8 mouse cellular contexts compared by ENCODE assay signal in genomic region chr15:77801188-77801587, GRCm38 (mm10). TPM values are rescaled to one million over a fixed set of nuclear protein-coding genes. Genes with fewer than 3 reads are reported as not detected.
DNase-seq lines count a peak whose midpoint lies in the region; ATAC-seq and TF ChIP-seq lines count a peak whose summit lies in the region.

No protein-coding gene starts in this region.

- 85% methylated on average over 4 of the region's 4 CpGs for WGBS in midbrain, embryonic 10.5 days
- 76% methylated on average over 4 of the region's 4 CpGs for WGBS in midbrain, embryonic 16.5 days

- no peaks in the 10 kb centered on the region for H3K27me3 ChIP-seq in midbrain, embryonic 10.5 days (ENCODE audit: low read depth, poor library complexity, severe bottlenecking)
- H3K27me3 ChIP-seq in midbrain, embryonic 16.5 days (ENCODE audit: control insufficient read depth, insufficient read depth, low read depth, low read length), result no peaks in the 10 kb centered on the region
- no peaks in the 10 kb centered on the region for H3K27me3 ChIP-seq in myocyte (ENCODE audit: control insufficient read depth, insufficient read depth, insufficient read length)

- no peak overlapping the region; the same call in 1 of the 2 replicates for H3K4me3 ChIP-seq in gastrocnemius, adult 2 months
- no peak overlapping the region for H3K4me3 ChIP-seq in midbrain, embryonic 10.5 days
- H3K4me3 ChIP-seq in midbrain, embryonic 16.5 days (ENCODE audit: low read depth, low read length), result no peak overlapping the region
- no peak overlapping the region for H3K4me3 ChIP-seq in embryonic fibroblast, embryonic 13.5 days (ENCODE audit: insufficient read depth, low read length)
- no peak overlapping the region for H3K4me3 ChIP-seq in myocyte

- no peak for DNase-seq in gastrocnemius, adult 2 months
- DNase-seq in gastrocnemius, postnatal 36 days, result no peak
- no peak for DNase-seq in midbrain, embryonic 10.5 days (ENCODE audit: low spot score)
- no peak for DNase-seq in c-Kit-positive CD71-positive TER-119-positive erythroid progenitor cells, embryonic 14.5 days (ENCODE audit: low spot score)
- DNase-seq in left cerebral cortex, adult 9 months (ENCODE audit: low spot score in 2 of 2), result no peak

- no peak for TF ChIP-seq POLR2A in embryonic fibroblast, embryonic 13.5 days (IDR thresholded peaks at IDR 0.05; ENCODE audit: low read depth, low read length)
- peak; percentile 23 for TF ChIP-seq POLR2A in myocyte (IDR thresholded peaks at IDR 0.05; ENCODE audit: insufficient read length, low read depth)

- TF ChIP-seq CTCF in gastrocnemius, adult 2 months (IDR thresholded peaks at IDR 0.05), result no peak
- no peak for TF ChIP-seq CTCF in embryonic fibroblast, embryonic 13.5 days (IDR thresholded peaks at IDR 0.05; ENCODE audit: borderline replicate concordance, insufficient read depth, low read length)

- H3K4me1 ChIP-seq in midbrain, embryonic 10.5 days, result peaks cover 34% of the 10 kb centered on the region
- peaks cover 11% of the 10 kb centered on the region; the same call in 1 of the 2 replicates for H3K4me1 ChIP-seq in midbrain, embryonic 16.5 days (ENCODE audit: control insufficient read depth, insufficient read depth, low read length)
- H3K4me1 ChIP-seq in embryonic fibroblast, embryonic 13.5 days (ENCODE audit: control insufficient read depth, insufficient read depth, low read length), result peaks cover 69% of the 10 kb centered on the region

- H3K9ac ChIP-seq in midbrain, embryonic 16.5 days (ENCODE audit: low read depth, low read length), result no peak overlapping the region

- H3K36me3 ChIP-seq in midbrain, embryonic 10.5 days, result peaks cover 48% of the 10 kb centered on the region
- H3K36me3 ChIP-seq in midbrain, embryonic 16.5 days (ENCODE audit: control insufficient read depth, insufficient read depth, low read length), result no peaks in the 10 kb centered on the region
- peaks cover 62% of the 10 kb centered on the region for H3K36me3 ChIP-seq in myocyte (ENCODE audit: control insufficient read depth, insufficient read depth)

- no peaks in the 10 kb centered on the region for H3K9me3 ChIP-seq in midbrain, embryonic 10.5 days (replicated peaks)
- H3K9me3 ChIP-seq in midbrain, embryonic 16.5 days (replicated peaks; ENCODE audit: control insufficient read depth, low read length, poor library complexity, severe bottlenecking), result no peaks in the 10 kb centered on the region

- peaks cover 96% of the 10 kb centered on the region for H3K79me2 ChIP-seq in myocyte (ENCODE audit: control insufficient read depth, insufficient read depth)

- peak overlapping the region; percentile 82 for H3K27ac ChIP-seq in gastrocnemius, adult 2 months
- peak overlapping the region; percentile 29; the same call in 1 of the 2 replicates for H3K27ac ChIP-seq in midbrain, embryonic 10.5 days (replicated peaks)
- H3K27ac ChIP-seq in midbrain, embryonic 16.5 days (ENCODE audit: low read length), result no peak overlapping the region
- H3K27ac ChIP-seq in embryonic fibroblast, embryonic 13.5 days (ENCODE audit: insufficient read depth, low read length), result peak overlapping the region; percentile 95

- H3K4me2 ChIP-seq in midbrain, embryonic 16.5 days (ENCODE audit: low read length), result no peak overlapping the region
- H3K4me2 ChIP-seq in myocyte (ENCODE audit: low read depth), result peak overlapping the region; percentile 43

- no peak for ATAC-seq in midbrain, embryonic 16.5 days

- H3ac ChIP-seq in myocyte (ENCODE audit: control insufficient read depth, insufficient read length), result no peak overlapping the region

- intact Hi-C loops in gastrocnemius, adult 2 months (cut with DNase I), result no loop called here
- intact Hi-C loops in gastrocnemius, postnatal 36 days (cut with DNase I), result no loop called here

TF ChIP-seq in myocyte, 11 proteins besides CTCF, POLR2A, EP300 and RAD21:
- TF ChIP-seq SRF (IDR thresholded peaks at IDR 0.05; ENCODE audit: control insufficient read depth, insufficient read length, low read depth) (no peak), TCF3 (IDR thresholded peaks at IDR 0.05; ENCODE audit: insufficient read length, low read depth) (no peak), POLR2AphosphoS2 (IDR thresholded peaks at IDR 0.05; ENCODE audit: insufficient read length, low read depth) (no peak), E2F4 (IDR thresholded peaks at IDR 0.05; ENCODE audit: insufficient read depth) (no peak)

RNA-seq across cellular contexts. Expression of gene Myh9, which starts 40.8 kb away (rescaled TPM):
- 10 to 100 TPM; 37.4 to 57.4 TPM for total RNA-seq in gastrocnemius, adult 2 months (2021)
- 10 to 100 TPM; 48.4 to 49.1 TPM for total RNA-seq in gastrocnemius, postnatal 36 days (2021)
- 29.0 and 29.4 TPM in 2 replicates for polyA plus RNA-seq in midbrain, embryonic 10.5 days (2016; fragmentation: Nextera tagmentation; extraction: Ambion mirVana)
- 9.5 and 11.2 TPM in 2 replicates for polyA plus RNA-seq in midbrain, embryonic 16.5 days (2015; fragmentation: Nextera tagmentation; extraction: Ambion mirVana)
- polyA plus RNA-seq in embryonic fibroblast, embryonic 13.5 days (2011; ENCODE audit: insufficient read length, low read depth, missing spikeins), result 718 and 1,071 TPM in 2 replicates
- 466 TPM for polyA plus RNA-seq in myocyte (2012; fragmentation: generic; extraction: Trizol)

RNA-seq across cellular contexts. Expression of gene Apol8, which starts 44.4 kb away (rescaled TPM):
- under 1 TPM; 0.08 to 0.31 TPM for total RNA-seq in gastrocnemius, adult 2 months (2021)
- total RNA-seq in gastrocnemius, postnatal 36 days (2021), result under 1 TPM in 1 of 2 experiments, not detected in 1; 0.47 TPM
- polyA plus RNA-seq in midbrain, embryonic 10.5 days (2016; fragmentation: Nextera tagmentation; extraction: Ambion mirVana), result 0.07 and 0.12 TPM in 2 replicates
- polyA plus RNA-seq in midbrain, embryonic 16.5 days (2015; fragmentation: Nextera tagmentation; extraction: Ambion mirVana), result 0.11 and 0.27 TPM in 2 replicates
- 0.58 and 2.6 TPM in 2 replicates for polyA plus RNA-seq in embryonic fibroblast, embryonic 13.5 days (2011; ENCODE audit: insufficient read length, low read depth, missing spikeins)
- 0.38 TPM for polyA plus RNA-seq in myocyte (2012; fragmentation: generic; extraction: Trizol)

Comparison
In these comparisons a context has a peak if more than half of its experiments do, and no peak if none do; other contexts are left out.
1. RNA of gene Myh9, which starts 40.8 kb away (polyA plus RNA-seq): 718 to 1,071 TPM in embryonic fibroblast, embryonic 13.5 days and 466 TPM in myocyte (single experiment); 29.0 to 29.4 TPM in midbrain, embryonic 10.5 days and 9.5 to 11.2 TPM in midbrain, embryonic 16.5 days; every median in the first group is over 10 times any median in the second.